Mouse (Mus musculus) gastrocnemius, adult 8-10 months (tissue): ENCODE measurements at regions not wholly inside any gene's neighbourhood (a gene's known extent, or its start where the extent isn't known, plus 50 kb on each side); places are given as distances from the start of the nearest gene placed in this dataset.
A peak's percentile ranks its signal among the peaks of the same experiment; 100 is the strongest.

Experiments used
- DNase-seq, 2 experiments: peaks; one replicate each; pipeline ENCODE4 v3.0.0; 2022; ENCODE audit warnings: low spot score in 2 of 2

DNA sequence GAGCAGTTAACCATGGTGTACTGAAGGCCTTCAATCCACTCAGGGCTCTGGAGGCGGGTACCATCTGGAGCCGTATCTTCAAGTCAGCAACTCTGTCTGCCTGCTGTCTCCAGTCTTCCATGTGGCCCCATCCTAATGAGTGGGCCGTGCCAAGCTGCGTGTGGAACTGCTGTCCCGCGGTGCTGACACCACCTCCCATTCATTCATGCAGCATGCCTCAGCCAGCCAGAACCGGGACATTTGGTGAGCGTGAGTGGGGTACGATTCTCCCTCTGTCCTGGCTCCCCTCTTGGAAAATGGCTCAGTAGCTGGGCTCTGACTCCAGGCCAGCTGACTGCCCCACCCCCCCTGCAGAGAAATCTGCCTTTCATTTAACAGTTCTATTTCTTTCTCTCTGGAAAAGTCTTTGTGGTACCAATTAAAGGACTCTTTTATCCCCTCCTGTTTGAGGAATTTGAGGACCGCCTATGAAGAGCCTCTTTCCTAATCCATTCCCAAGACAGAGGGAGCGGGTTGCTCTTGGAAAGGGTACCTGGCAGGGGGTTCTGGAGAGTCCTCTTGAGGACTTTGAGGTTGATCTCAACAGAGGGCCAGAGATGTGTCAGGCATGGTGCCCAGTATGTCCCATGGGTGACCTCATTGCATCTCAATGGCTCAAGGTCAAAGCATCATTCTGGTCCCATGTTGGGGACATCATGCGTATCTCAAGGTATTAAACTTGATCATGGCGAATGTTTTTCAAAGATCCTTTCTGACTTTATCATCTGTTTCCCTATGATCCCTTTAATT lies 55.5 kb upstream of the Brd7 start:
- no peak for DNase-seq

DNA sequence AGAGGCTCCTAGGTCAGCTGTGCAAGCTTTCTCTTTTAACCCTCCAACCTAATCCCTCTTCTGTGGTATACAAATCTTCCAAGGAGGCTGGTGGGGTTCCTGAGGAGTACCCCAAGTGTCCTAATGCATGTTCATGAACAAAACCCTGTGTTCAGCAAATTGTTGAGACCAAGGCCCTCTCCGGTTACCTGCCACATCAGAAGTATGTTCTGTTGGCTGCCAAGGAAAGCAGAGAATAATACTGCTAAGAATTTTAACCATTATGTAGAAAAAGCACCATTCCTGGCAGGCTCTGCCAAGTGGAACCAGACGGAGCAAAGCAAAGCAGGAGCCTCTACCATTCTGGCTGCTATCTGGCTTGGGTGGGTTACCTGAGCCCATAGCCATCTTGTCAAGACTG lies 61.3 kb upstream of the Brd7 start:
- DNase-seq: no peak

DNA sequence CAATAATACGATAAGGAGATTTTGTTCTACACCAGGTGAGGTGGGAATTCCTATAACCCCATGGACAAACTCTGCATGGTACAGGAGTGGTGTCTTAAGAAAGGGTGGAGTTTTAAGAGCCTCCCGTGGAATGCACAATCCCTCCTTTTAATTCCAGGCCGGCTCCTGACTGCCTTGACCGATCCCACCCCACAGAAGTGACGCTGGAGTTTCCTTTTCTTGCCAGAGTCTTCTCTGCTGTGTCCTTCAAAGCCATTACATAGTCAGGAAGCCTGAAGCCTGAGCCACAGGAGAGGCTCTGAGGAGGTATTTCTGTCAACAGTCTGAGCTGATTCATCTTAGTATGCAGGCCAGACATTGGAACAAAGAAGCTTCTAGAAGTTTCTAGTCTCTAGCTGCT lies 66.6 kb upstream of the Brd7 start:
- no peak for DNase-seq

- DNase-seq: no peak
Measured at GRCm38 (mm10) chr8:88431389-88431788, 69.4 kb upstream of the Brd7 start.

DNA sequence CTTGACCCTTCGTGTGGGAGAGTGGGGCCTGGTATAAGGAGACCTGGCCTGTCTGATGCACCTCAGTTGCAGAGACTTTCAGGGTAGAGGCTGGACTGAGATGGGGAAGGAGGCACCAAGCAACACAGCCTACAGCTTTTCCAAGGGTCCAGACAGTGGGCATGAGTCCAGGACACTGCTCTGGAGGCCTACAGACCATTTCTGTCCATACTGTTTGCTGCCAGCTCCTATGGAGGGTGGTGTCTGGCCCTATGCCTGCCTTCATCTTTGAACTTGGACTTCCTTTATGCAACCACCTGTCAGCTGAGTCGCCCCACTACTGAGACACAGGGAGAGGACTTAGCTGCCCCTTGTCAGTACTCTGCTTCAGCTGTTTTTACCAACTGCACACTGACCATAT lies 73.7 kb upstream of the Brd7 start:
- DNase-seq: no peak

- DNase-seq: no peak
Measured at GRCm38 (mm10) chr8:88440219-88440618, 78.2 kb upstream of the Brd7 start.

DNA sequence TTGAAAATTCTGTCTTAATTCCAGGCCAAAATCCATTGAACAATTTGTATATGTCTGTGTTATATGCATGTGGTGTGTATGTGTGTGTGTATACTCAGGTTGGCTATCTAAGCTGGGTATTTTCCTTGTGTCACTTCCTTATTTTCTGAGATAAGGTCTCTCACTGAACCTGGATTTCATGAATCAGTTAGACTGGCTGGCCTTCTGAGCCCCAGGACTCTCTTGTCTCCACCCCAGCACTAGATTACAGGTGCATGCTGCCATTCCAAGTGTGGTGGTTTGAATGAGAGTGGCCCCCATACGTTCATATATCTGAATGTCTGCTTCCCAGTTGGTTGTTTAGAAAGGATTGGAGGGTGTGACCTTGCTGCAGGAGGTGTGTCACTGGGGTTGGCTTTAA lies 77.8 kb upstream of the Nkd1 start:
- DNase-seq: no peak

GRCm38 (mm10) chr8:88447406-88447805 lies 73.7 kb upstream of the Nkd1 start:
- DNase-seq: no peak

- DNase-seq: no peak
Measured at GRCm38 (mm10) chr8:88447844-88448535, 73.2 kb upstream of the Nkd1 start.

DNA sequence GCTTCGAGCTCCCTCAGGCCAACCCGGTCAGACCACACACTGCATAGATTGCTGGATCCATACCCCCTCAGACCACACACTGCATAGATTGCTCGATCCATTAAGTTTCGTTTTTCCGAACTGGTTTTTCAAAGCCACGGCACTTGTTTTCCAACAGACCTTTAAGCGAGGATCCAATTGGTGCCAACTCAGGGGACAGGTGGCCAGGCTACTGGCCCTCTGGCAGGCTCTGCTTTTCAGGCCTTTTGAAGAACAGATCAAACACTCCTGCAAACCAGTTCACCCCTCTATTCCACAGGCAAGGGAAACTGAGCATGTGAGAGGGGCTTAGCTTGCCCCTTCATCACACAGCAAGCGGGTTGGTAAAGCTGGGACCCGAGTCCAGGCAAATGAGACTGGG lies 72.2 kb upstream of the Nkd1 start:
- no peak for DNase-seq

- DNase-seq: no peak
Measured at GRCm38 (mm10) chr8:88449534-88449933, 71.6 kb upstream of the Nkd1 start.

DNA sequence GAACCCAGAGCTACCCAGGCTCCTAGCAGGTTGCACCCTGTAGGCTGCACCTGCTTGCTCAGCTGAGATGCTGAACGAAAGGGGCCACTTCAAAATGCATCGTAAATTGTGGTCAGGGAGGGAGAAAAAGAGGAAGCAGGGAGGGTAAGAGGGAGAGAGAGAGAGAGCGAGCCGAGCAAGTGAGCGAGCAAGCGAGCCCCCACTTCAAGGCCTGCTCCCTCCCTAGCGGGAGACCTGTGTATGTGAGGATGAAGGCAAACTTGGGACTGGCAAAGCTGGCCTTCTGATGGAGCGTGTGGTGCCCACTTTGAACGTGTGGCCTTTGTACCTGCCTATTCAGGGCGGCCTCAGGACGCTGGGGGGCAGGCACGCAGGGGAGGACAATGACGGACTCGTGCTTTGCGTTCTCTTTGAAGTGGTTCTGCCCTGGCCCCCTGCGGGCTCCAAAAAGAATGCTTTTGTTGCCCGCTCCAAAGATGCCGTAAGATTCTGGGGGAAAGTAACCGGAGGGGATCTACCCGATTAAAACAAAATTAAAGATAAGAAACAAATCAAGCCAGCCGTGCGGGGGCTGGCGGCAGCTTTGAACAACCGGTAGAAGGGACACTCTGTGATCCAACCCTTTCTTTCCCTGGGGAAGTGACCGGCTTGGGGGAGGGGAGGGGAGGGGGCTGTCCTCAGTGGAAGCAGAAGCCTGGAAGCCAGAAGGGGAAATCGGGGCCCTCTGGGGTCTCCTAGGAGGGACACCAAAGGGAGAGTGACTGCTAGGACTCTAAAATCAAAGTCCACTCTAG lies 70.1 kb upstream of the Nkd1 start:
- DNase-seq: no peak

- DNase-seq: no peak
Measured at GRCm38 (mm10) chr8:88451658-88452500, 69.3 kb upstream of the Nkd1 start.

DNA sequence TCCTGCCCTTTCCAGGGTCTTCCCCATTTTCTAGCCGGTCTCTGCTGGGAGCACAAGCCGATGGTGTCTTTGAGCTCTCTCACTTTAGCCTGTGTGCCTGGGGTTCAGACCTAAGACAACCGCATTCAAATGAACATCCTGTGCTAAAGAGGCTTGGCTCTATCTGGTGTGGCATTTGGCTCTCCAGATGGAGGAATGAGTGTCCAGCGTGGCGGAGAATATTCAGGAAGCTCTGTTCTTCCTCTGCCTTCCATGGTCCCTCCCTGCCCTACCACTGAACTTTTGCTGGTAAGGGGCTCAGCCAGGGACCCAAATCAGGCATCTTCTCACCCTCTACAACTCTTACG lies 68.7 kb upstream of the Nkd1 start:
- no peak for DNase-seq

DNA sequence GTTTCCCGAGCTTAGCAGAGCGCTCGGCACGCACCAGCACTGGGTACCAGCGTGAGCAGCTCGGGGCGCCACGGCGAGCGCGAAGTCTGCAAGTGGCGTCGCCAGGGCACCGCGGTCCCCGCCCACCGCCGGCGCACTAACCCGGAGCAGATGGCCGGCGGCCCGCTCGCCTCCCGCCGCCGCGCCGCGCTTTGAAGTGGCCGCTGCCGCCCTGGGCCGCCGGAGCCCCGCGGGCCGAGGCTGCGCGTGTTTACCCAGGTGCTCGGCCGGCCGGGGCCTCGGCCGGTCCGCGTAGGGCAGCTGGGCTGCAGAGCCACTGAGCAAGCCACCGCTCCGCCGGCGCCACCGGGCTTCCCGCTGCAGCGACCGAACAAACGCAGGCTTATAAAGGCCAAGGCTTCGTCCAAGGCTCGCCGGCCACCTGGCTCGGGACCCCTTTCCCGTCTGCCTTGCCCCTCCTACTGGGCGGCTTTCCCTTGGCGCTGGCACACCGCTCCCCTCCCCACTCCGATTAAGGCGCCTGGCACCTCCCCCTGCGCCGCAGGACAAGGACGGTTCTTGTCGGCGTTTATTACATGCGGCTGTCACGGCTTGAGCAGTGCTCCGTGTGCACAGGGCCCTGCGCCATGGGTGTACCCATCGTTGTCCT lies 67.0 kb upstream of the Nkd1 start:
- peak in 1 of 2 experiments; percentile 15 for DNase-seq

- no peak for DNase-seq
Measured at GRCm38 (mm10) chr8:88454906-88455305, 66.2 kb upstream of the Nkd1 start.

DNA sequence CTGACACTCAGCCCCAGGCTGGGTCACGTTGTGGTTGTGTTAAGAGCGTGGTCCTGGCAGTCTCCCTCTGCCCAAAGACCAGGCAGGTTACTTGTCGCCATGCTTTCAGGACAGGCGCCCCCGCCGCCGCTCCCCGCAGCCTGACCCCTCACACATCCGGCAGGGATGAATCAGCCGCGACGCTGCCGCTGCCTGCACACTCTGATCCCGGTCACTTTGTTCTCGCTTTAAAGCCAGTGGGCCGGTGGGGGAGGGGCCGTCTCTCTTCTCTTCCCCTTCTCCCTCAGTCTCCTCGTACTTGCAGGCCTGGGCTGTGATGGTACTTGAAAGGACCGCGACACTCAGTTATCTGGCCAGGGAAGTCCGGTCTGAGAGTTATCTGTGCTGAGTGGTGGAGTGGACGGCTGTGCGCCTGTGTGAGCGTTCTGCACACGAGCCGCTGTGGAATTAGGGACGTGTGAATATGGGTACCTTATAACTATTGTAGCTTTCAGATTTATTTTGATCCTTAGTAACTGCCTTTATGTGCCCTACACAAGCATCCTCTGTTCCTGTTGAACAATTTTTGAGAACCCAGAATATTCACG lies 65.6 kb upstream of the Nkd1 start:
- no peak for DNase-seq

DNA sequence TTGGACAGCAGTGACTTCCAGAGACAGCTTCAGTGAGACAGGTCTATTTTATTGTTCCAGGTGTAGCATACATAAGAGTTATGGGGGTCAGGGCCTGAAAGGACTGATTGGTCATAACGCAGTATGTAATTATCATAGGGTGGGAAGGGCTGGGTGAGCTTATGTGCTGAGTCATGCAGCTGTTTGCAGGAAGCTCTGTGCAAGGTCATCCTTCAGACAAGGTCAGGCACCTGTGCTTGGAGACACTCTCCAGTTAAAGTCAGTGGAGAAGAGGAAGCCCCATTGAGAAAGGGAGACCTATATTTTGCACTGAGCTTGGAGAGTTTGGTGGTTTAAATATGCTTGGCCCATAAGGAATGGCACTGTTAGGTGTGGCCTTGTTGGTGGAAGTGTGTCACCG lies 62.0 kb upstream of the Nkd1 start:
- DNase-seq: no peak

- no peak for DNase-seq
Measured at GRCm38 (mm10) chr8:88467756-88468155, 53.4 kb upstream of the Nkd1 start.

DNA sequence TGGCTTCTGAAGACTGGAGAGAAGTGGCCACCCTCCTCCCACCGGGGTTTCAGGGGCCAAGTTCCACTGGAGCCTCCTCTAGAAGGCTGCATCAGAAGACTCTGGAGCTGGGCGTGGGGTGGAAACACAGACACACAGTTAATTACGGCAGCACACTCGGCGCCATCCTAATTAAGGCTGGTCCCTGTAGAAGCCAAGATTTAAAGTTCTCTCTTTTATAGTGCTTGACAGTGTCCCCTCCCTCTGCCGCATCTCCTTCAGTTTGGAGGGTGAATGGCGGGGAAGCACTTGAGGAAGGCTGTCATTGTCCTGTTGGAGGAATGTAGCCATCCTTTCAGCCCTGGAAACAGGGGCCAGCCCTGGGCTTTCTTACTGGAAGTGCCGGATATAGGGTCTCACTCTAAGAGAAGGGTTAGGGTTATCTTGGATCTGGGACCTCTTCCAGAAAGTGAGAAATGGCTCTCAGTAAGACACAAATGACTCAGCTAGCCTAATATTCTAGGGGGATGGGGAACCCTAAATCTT lies 50.2 kb upstream of the Nkd1 start:
- DNase-seq: no peak
